Mouse (Mus musculus) liver, embryonic 11.5 days (tissue): ENCODE data around the gene Slc52a3. TPM values are rescaled to one million over a fixed set of nuclear protein-coding genes. Genes with fewer than 3 reads are reported as not detected.

Experiments used
- ATAC-seq: fragments of 200-750 bp; cut with Nextera tagmentation; replicated peaks from 2 replicates; pipeline ENCODE4 v1.8.0; 2017; ENCODE audit warnings: moderate number of reproducible peaks, mild to moderate bottlenecking, moderate TSS enrichment, moderate library complexity; ENCODE audit not compliant: low FRiP score
- DNase-seq: peaks from one replicate; pipeline ENCODE4 v3.0.0-alpha.2; 2017; ENCODE audit warnings: low spot score
- H3K27ac ChIP-seq: fragments of 300-500 bp; sonication (generic); 2 replicates; pipeline ENCODE4 v1.5.1; 2014; ENCODE audit warnings: mild to moderate bottlenecking, low read depth, low read length, control low read depth
- H3K27me3 ChIP-seq: fragments of 300-500 bp; sonication (generic); replicated peaks from 2 replicates; pipeline ENCODE4 v1.6.1; 2014; ENCODE audit warnings: low read length, mixed read lengths; ENCODE audit not compliant: control insufficient read depth, insufficient read depth
- H3K36me3 ChIP-seq: fragments of 300-500 bp; sonication (generic); 2 replicates; pipeline ENCODE4 v1.6.1; 2014; ENCODE audit warnings: mild to moderate bottlenecking, low read length, moderate library complexity, mixed read lengths; ENCODE audit not compliant: control insufficient read depth, insufficient read depth
- H3K4me1 ChIP-seq: fragments of 300-500 bp; sonication (generic); replicated peaks from 2 replicates; pipeline ENCODE4 v1.6.1; 2014; ENCODE audit warnings: low read length, mixed read lengths; ENCODE audit not compliant: control insufficient read depth, insufficient read depth
- H3K4me2 ChIP-seq: fragments of 300-500 bp; sonication (generic); 2 replicates; pipeline ENCODE4 v1.6.1; 2014; ENCODE audit warnings: mild to moderate bottlenecking, control low read depth, moderate library complexity
- H3K4me3 ChIP-seq: fragments of 300-500 bp; sonication (generic); 2 replicates; pipeline ENCODE4 v1.5.1; 2014; ENCODE audit warnings: low read depth, low read length, control low read depth
- H3K9ac ChIP-seq: fragments of 300-500 bp; sonication (generic); 2 replicates; pipeline ENCODE4 v1.6.1; 2014; ENCODE audit warnings: low read depth, low read length, control low read depth
- H3K9me3 ChIP-seq: fragments of 300-500 bp; sonication (generic); 2 replicates; pipeline ENCODE4 v1.6.1; 2016; ENCODE audit warnings: low read length, inconsistent platforms, mixed read lengths; ENCODE audit not compliant: control insufficient read depth
- WGBS: fragments of 180-500 bp; shearing (Covaris S2); extraction: QIAGEN DNeasy Blood & Tissue Kit; methylation state at CpG from one replicate; pipeline ENCODE4 v1.1.7; 2014; 5-methylcytosine and 5-hydroxymethylcytosine counted together
- microRNA counts: library from miRNA; unstranded; fragments of <30 nt; microRNA quantifications from one replicate; lab custom pipeline; 2015
- microRNA-seq: library from miRNA; unstranded; fragments of <30 nt; microRNA quantifications from one replicate; pipeline ENCODE4, GENCODE M21; 2017; ENCODE audit warnings: borderline number of aligned reads
- polyA plus RNA-seq: library from polyadenylated mRNA; unstranded; fragments of >200 nt; fragmentation: Nextera tagmentation; extraction: Ambion mirVana; gene quantifications from 2 replicates; pipeline ENCODE4 v1.2.1, GENCODE M21; 2014

Slc52a3 gene
- polyA plus RNA-seq, 1 experiment from 2014 or later, result 1.9 TPM

DNA sequence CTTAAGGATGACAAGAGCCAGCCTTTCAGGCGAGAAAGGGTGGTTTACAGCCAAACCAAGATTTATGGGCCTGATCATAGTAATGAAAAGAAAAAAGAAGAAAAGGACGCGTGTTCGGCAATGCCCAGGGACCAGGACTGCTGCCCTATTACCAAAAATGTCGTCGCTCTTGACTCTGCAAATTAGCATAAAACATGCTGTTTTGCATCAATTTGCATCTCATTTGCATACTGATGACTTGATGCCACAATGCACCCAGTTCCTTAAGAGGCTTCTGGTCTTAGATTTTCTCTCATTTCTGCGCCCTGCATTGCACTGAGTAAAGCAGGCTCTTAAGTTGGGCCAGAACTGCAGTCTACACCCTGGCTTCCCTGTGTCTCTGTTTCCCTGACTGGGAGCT is 54.0 kb downstream of the Slc52a3 start:
- Histone ChIP-seq H3K27ac (no peak overlapping the region), H3K4me3 (no peak overlapping the region), H3K36me3 (no peaks in the 10 kb centered on the region), H3K27me3 (peaks cover 66% of the 10 kb centered on the region), H3K9me3 (no peaks in the 10 kb centered on the region), H3K4me2 (peak overlapping the region; percentile 76), H3K9ac (no peak overlapping the region), H3K4me1 (peaks cover 17% of the 10 kb centered on the region)
- no peak for DNase-seq
- no peak for ATAC-seq
- WGBS, result 16% methylated on average over 7 of the region's 7 CpGs

- WGBS, result 49% methylated on average over 3 of the region's 3 CpGs
Observed at GRCm38 (mm10) chr2:152051985-152052384, 55.7 kb downstream of the Slc52a3 start.

GRCm38 (mm10) chr2:152055406-152055805 is 59.1 kb downstream of the Slc52a3 start:
- DNase-seq (no peak), ATAC-seq (no peak)
- 48% methylated on average over 1 of the region's 1 CpGs for WGBS
- Histone ChIP-seq H3K9ac (no peak overlapping the region), H3K4me3 (no peak overlapping the region), H3K27me3 (peaks cover 52% of the 10 kb centered on the region), H3K4me1 (no peaks in the 10 kb centered on the region; the same call in 1 of the 2 replicates), H3K27ac (no peak overlapping the region), H3K36me3 (no peaks in the 10 kb centered on the region), H3K4me2 (no peak overlapping the region), H3K9me3 (no peaks in the 10 kb centered on the region)

More at GRCm38 (mm10) chr2:152051985-152052384, 55.7 kb downstream of the Slc52a3 start:
- Histone ChIP-seq H3K27ac (no peak overlapping the region), H3K4me1 (peaks cover 17% of the 10 kb centered on the region), H3K27me3 (peaks cover 69% of the 10 kb centered on the region), H3K36me3 (no peaks in the 10 kb centered on the region), H3K9me3 (no peaks in the 10 kb centered on the region), H3K9ac (no peak overlapping the region), H3K4me2 (no peak overlapping the region), H3K4me3 (no peak overlapping the region)
- DNase-seq, result no peak
- ATAC-seq, result no peak

GRCm38 (mm10) chr2:152056368-152057251 is 60.3 kb downstream of the Slc52a3 start:
- ATAC-seq, result no peak
- WGBS, result 63% methylated on average over 22 of the region's 22 CpGs
- H3K4me3 ChIP-seq, result no peak overlapping the region
- no peak overlapping the region for H3K27ac ChIP-seq
- no peaks in the 10 kb centered on the region for H3K36me3 ChIP-seq
- DNase-seq, result no peak
- no peak overlapping the region for H3K9ac ChIP-seq
- peaks cover 45% of the 10 kb centered on the region for H3K27me3 ChIP-seq
- no peak overlapping the region for H3K4me2 ChIP-seq
- H3K9me3 ChIP-seq, result no peaks in the 10 kb centered on the region
- no peaks in the 10 kb centered on the region; the same call in 1 of the 2 replicates for H3K4me1 ChIP-seq

GRCm38 (mm10) chr2:152057252-152057563 is 60.9 kb downstream of the Slc52a3 start:
- WGBS, result 72% methylated on average over 9 of the region's 9 CpGs
- Histone ChIP-seq H3K4me2 (no peak overlapping the region), H3K27me3 (peaks cover 40% of the 10 kb centered on the region), H3K27ac (no peak overlapping the region), H3K4me1 (no peaks in the 10 kb centered on the region; the same call in 1 of the 2 replicates), H3K9me3 (no peaks in the 10 kb centered on the region), H3K4me3 (no peak overlapping the region), H3K9ac (no peak overlapping the region), H3K36me3 (no peaks in the 10 kb centered on the region)
- DNase-seq (no peak), ATAC-seq (no peak)

MicroRNA genes within 50 kb of the gene (microRNA counts, 519-probe panel; counts per million panel counts)
- microRNA mmu-miR-1953 (lab: Ali Mortazavi, UCI), result not detected

Small RNA genes lying within 50 kb of the gene (microRNA-seq; reads per million reads assigned to microRNA genes)
- gene Mir1953, result not detected

Other genes starting within 250 kb of the Slc52a3 start
- gene Rspo4, start 153.6 kb upstream of the Slc52a3 start, polyA plus RNA-seq, result 0.47 and 0.74 TPM in 2 replicates
- 0.32 and 0.42 TPM in 2 replicates for gene Angpt4, start 85.3 kb upstream of the Slc52a3 start, polyA plus RNA-seq
- gene Fam110a, start 16.3 kb upstream of the Slc52a3 start, polyA plus RNA-seq, result 15.0 and 17.0 TPM in 2 replicates
- not detected in 2 replicates for gene Scrt2, start 85.0 kb downstream of the Slc52a3 start, polyA plus RNA-seq
- gene Srxn1, start 109.0 kb downstream of the Slc52a3 start, polyA plus RNA-seq, result 9.5 and 12.0 TPM in 2 replicates
- gene Tcf15, start 147.1 kb downstream of the Slc52a3 start, polyA plus RNA-seq, result 2.6 and 2.8 TPM in 2 replicates
- gene Csnk2a1, start 230.3 kb downstream of the Slc52a3 start, polyA plus RNA-seq, result 45.1 and 65.2 TPM in 2 replicates